Mouse (Mus musculus) CH12.LX (cell line): ENCODE data around the gene Pla2g5.

Source experiments
- CTCF ChIP-seq, 2 experiments: IDR thresholded peaks in 1 of 2; conservative IDR thresholded peaks in 1 of 2; 2 replicates each; pipeline ENCODE4 v1.5.1; 2011 to 2012; ENCODE audit warnings: low read depth in 2 of 2, low read length in 2 of 2, improper control_type of control experiment in 1 of 2, inconsistent platforms in 1 of 2, mild to moderate bottlenecking in 1 of 2, moderate library complexity in 1 of 2
- ZNF384 ChIP-seq: IDR thresholded peaks from 2 replicates; pipeline ENCODE4 v1.6.1; 2012; ENCODE audit warnings: low read depth, low read length, improper control_type of control experiment, inconsistent platforms

- no peak for TF ChIP-seq CTCF (conservative IDR thresholded peaks at IDR 0.05 in 1 of 2, IDR thresholded peaks at IDR 0.05 in 1 of 2; ENCODE audit: low read depth in 2 of 2, low read length in 2 of 2)
- TF ChIP-seq ZNF384: no peak
Observed at GRCm38 (mm10) chr4:138797217-138797570, 66.1 kb downstream of the Pla2g5 start.
